Mouse (Mus musculus): ENCODE measurements around the gene Tcte2. TPM values are rescaled to one million over a fixed set of nuclear protein-coding genes. Genes with fewer than 3 reads are reported as not detected.
A peak's percentile ranks its signal among the peaks of the same experiment; 100 is the strongest.

Gene Tcte2
- polyA plus RNA-seq, 1 experiment = 0.60 TPM

DNA sequence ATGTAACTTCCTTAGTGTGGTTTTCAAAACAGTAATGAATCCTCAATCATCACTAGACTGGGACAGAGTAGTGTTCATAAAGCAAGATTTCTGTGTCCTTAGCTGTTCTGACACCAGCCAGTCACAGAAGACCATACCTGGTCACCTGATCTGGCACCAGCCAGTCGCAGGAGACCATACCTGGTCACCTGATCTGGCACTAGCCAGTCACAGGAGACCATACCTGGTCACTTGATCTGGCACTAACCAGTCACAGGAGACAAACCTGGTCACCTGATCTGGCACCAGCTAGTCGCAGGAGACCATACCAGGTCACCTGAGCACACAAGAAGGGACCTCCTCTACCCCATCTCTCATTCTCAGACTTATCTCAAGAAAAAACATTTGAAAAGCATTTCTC, 66.4 kb downstream of the Tcte2 start:
- TF ChIP-seq CTCF (IDR thresholded peaks at IDR 0.05; ENCODE audit: low read depth, low read length) = no peak
- no peak for TF ChIP-seq POLR2A (IDR thresholded peaks at IDR 0.05; ENCODE audit: borderline replicate concordance, low read depth, low read length)
- peaks cover 7% of the 10 kb centered on the region for H3K4me1 ChIP-seq (ENCODE audit: control insufficient read depth, insufficient read depth, low read length)
- no peak overlapping the region for H3K27ac ChIP-seq (ENCODE audit: insufficient read depth, low read depth, low read length)
- H3K4me3 ChIP-seq (ENCODE audit: insufficient read depth, low read length) = no peak overlapping the region

DNA sequence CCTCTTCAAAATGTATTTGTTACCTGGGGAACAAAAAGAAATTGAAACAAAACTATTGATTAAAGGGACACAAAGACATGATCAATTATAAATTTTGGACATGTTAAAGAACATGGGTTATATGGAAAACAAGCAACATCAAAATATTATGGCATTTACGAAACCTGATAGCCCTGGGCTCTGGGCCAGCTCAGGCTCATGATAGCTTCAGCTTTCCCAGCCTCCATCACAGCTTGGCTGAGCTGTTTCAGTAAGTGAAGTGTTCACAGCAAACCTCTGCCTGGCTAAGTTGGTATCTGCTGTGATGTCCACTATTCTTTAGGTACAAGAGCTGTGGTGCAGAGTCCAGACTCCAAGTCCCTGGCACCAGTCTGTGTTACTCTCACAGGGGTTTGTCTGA, 67.4 kb downstream of the Tcte2 start:
- peaks cover 2% of the 10 kb centered on the region; the same call in 1 of the 2 replicates for H3K4me1 ChIP-seq (ENCODE audit: control insufficient read depth, insufficient read depth, low read length)
- TF ChIP-seq POLR2A (IDR thresholded peaks at IDR 0.05; ENCODE audit: borderline replicate concordance, low read depth, low read length) (no peak), CTCF (IDR thresholded peaks at IDR 0.05; ENCODE audit: low read depth, low read length) (no peak)

DNA sequence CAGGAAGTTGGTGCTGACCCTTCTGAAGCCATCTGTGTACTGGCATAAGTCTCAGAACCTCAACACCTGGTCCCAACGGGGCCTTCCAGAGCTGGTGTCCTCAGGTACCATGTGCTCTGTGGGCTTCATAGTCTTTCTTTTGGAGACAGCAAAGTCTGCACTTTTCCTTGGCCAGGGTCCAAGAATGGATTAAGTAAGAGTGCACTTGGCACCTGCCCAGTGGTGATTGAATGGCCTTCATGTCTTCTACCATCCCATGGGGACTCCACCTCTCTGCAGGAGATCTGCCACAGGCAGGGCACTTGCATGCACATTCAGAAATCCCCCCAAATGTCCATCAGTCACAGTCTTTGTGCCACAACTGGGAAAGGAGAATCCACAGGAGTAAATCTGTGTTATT, 74.0 kb downstream of the Tcte2 start:
- no peak overlapping the region for H3K27ac ChIP-seq (ENCODE audit: insufficient read depth, low read depth, low read length)
- peaks cover 40% of the 10 kb centered on the region for H3K4me1 ChIP-seq (ENCODE audit: control insufficient read depth, insufficient read depth, low read length)
- TF ChIP-seq POLR2A (IDR thresholded peaks at IDR 0.05; ENCODE audit: borderline replicate concordance, low read depth, low read length) (no peak), CTCF (IDR thresholded peaks at IDR 0.05; ENCODE audit: low read depth, low read length) (no peak)
- no peak overlapping the region for H3K4me3 ChIP-seq (ENCODE audit: insufficient read depth, low read length)

More for the DNA sequence above, 67.4 kb downstream of the Tcte2 start:
- no peak overlapping the region for H3K27ac ChIP-seq (ENCODE audit: insufficient read depth, low read depth, low read length)
- H3K4me3 ChIP-seq (ENCODE audit: insufficient read depth, low read length) = no peak overlapping the region

DNA sequence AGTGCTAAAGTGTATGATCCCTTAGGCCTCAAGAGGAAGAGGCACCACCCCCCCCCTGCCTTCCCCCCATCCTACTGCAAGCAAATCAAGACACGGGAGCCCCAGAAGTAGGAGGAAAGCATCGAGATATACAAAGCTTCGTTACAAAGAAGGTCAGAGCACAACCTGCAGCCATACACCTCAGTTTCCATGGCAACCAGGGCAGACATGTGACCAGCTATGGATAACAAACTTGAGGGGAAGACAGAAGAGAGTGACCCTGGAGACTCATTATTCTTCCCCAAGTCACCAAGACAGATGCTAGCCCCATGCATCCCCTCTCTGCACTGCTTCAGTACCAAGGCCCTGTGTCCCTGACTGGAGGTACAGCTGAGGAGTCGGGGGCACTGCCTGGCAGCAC, 74.5 kb downstream of the Tcte2 start:
- peaks cover 41% of the 10 kb centered on the region for H3K4me1 ChIP-seq (ENCODE audit: control insufficient read depth, insufficient read depth, low read length)
- no peak for TF ChIP-seq POLR2A (IDR thresholded peaks at IDR 0.05; ENCODE audit: borderline replicate concordance, low read depth, low read length)
- no peak for TF ChIP-seq CTCF (IDR thresholded peaks at IDR 0.05; ENCODE audit: low read depth, low read length)
- no peak overlapping the region for H3K27ac ChIP-seq (ENCODE audit: insufficient read depth, low read depth, low read length)
- H3K4me3 ChIP-seq (ENCODE audit: insufficient read depth, low read length) = no peak overlapping the region

DNA sequence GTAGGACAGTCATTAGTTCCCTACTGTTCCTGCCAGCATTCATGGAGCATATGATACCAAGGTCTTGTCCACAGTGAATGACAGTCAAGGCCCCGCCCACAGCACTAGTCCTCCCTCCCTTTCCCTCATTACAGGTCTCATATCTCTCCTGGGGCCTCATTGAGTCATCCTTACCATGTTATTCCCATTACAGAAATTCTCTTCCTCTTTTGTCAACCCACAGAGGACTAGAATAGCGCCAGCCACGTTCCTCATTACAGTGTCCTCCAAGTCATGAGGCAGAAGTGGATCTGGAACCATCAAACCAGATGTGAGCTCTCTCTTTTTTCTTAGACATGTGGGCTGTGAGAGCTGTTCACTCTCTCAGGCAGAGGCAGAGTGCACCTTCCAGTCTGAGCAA, 76.0 kb downstream of the Tcte2 start:
- no peak overlapping the region for H3K4me3 ChIP-seq (ENCODE audit: insufficient read depth, low read length)
- H3K4me1 ChIP-seq (ENCODE audit: control insufficient read depth, insufficient read depth, low read length) = peaks cover 47% of the 10 kb centered on the region
- TF ChIP-seq POLR2A (IDR thresholded peaks at IDR 0.05; ENCODE audit: borderline replicate concordance, low read depth, low read length) (no peak), CTCF (IDR thresholded peaks at IDR 0.05; ENCODE audit: low read depth, low read length) (no peak)
- H3K27ac ChIP-seq (ENCODE audit: insufficient read depth, low read depth, low read length) = peak overlapping the region; percentile 98

DNA sequence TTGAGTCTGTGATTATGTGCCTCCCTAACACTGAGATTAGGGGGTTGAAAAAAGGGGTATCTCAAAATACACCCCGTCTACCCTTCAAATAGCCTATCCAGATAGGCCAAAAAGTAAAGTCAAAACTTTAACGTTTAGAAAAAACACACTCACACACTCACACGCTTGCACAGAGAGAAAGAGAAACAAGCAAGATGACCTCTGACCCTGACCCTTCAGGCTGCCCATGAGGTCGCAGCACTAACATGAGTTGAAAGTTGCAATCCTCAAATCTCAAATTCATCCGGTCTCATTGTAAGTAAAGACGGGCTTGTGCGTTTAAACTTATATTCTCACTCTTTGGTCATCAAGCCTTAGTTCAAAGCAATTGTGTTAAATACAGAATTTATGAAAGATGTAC, 77.4 kb downstream of the Tcte2 start:
- TF ChIP-seq CTCF (IDR thresholded peaks at IDR 0.05; ENCODE audit: low read depth, low read length) = no peak
- no peak for TF ChIP-seq POLR2A (IDR thresholded peaks at IDR 0.05; ENCODE audit: borderline replicate concordance, low read depth, low read length)
- no peak overlapping the region for H3K4me3 ChIP-seq (ENCODE audit: insufficient read depth, low read length)
- H3K27ac ChIP-seq (ENCODE audit: insufficient read depth, low read depth, low read length) = peak overlapping the region; percentile 66
- peaks cover 46% of the 10 kb centered on the region for H3K4me1 ChIP-seq (ENCODE audit: control insufficient read depth, insufficient read depth, low read length)

DNA sequence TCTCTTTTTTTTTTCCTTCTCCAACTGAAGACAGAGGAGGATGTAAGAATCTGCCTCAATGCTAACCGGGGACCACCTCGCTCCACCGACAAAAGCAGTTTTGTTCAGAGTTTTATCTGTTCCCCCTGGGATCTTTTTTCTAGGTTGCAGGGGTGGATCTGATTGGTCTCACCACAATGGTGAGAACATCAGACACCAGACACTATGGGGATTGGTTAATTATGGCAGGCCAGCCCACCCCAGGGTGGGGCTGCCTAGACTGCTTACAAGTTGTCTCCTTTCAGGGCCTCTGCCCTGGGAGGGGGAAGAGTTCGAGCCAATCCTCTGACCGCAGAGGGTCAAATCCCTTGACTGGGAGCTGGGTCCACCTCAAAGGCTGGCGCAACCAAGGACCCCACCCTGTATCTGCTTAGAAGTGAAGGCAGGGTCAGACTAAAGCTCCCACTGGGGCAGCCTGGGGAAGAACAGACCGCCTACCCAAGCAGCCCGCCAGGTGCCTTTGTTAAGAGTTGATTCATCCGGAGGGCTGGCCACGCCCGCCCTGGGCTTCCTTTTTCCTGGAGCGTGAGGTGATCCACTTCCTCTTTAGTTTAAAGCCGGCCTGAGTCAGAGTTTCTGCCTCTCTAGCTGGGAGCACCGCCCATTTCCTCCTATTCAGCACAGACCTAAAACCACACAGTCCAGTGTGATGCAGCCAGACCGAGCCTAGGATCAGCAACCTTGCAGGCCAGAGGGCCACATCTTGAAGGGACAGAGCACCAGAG, 78.0 kb downstream of the Tcte2 start:
- Histone ChIP-seq H3K4me1 (ENCODE audit: control insufficient read depth, insufficient read depth, low read length) (peaks cover 46% of the 10 kb centered on the region), H3K4me3 (ENCODE audit: insufficient read depth, low read length) (peak overlapping the region; percentile 64), H3K27ac (ENCODE audit: insufficient read depth, low read depth, low read length) (peak overlapping the region; percentile 94)
- TF ChIP-seq CTCF (IDR thresholded peaks at IDR 0.05; ENCODE audit: low read depth, low read length) = no peak
- 0 out of 2 replicates have a peak, but pooled peaks have one; percentile 9 for TF ChIP-seq POLR2A (IDR thresholded peaks at IDR 0.05; ENCODE audit: borderline replicate concordance, low read depth, low read length)

DNA sequence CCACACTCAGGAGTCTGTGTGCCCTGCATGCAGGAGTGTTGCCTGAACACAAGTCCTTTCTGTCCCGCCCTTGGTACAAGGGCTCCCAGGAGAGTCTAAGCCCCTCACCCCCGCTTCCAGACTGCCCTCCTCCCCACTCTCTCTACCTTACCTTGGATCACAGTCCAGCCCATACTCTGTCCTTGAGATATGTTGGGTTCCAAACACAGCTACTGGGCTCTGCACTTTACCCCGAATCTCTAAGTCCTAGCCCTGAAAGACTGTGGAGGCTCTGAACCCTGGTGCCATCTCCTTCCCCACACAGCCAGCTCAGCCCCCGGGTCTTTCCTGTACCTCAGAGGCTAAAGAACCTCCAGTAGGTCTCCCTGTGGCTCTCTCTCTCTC, 78.6 kb downstream of the Tcte2 start:
- peak overlapping the region; percentile 64 for H3K4me3 ChIP-seq (ENCODE audit: insufficient read depth, low read length)
- H3K27ac ChIP-seq (ENCODE audit: insufficient read depth, low read depth, low read length) = peak overlapping the region; percentile 94
- peaks cover 45% of the 10 kb centered on the region for H3K4me1 ChIP-seq (ENCODE audit: control insufficient read depth, insufficient read depth, low read length)
- TF ChIP-seq POLR2A (IDR thresholded peaks at IDR 0.05; ENCODE audit: borderline replicate concordance, low read depth, low read length) (no peak), CTCF (IDR thresholded peaks at IDR 0.05; ENCODE audit: low read depth, low read length) (no peak)

DNA sequence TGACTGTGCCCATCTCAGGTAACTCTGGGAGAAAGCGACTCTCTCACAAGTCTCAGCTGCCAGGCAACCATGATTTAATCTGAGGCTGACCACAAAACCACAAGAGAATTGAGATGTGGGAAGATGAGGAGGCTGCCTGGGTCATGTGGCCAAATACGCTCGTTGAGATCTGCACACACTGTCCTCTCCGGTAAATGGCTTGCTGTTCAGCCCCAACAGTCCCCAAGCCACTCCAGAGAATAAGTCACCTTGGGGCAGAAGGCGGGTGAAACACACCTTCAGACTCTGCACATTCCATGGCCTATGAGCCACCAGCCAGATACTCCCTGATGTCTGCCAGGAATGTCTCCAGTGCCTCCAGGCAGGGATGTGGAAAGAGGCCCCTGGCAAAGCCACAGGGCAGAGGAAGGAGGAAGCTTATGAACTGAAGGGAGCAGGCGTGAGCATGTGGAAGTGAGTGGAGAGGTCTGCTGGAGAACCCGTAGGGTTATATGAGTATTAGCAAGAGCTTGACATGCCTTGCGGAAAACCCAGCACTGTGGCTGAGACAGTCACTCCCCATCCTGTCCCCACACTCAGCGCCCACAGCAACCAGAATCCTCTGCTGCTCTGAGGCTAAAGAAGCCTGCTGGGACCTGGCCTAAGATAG, 79.1 kb downstream of the Tcte2 start:
- Histone ChIP-seq H3K4me3 (ENCODE audit: insufficient read depth, low read length) (peak overlapping the region; percentile 64), H3K4me1 (ENCODE audit: control insufficient read depth, insufficient read depth, low read length) (peaks cover 45% of the 10 kb centered on the region)
- TF ChIP-seq POLR2A (IDR thresholded peaks at IDR 0.05; ENCODE audit: borderline replicate concordance, low read depth, low read length) = no peak
- TF ChIP-seq CTCF (IDR thresholded peaks at IDR 0.05; ENCODE audit: low read depth, low read length) = no peak

DNA sequence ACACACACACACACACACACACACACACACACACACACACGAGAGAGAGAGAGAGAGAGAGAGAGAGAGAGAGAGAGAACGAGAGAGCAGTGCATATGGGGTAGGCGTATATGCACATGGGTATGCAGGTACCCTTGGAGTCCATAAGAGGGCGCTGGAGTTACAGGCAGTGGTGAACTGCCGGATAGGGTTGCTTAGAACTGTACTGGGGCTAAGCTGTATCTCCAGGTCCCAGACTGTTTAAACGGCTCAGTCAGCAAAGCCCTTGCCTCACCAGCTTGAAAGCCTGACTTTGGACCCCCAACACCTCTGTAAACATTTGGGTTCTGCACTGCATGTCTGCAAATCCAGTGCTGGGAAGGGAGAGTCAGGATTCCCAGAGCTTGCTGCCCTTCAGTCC, 79.9 kb downstream of the Tcte2 start:
- peak; percentile 40; the same call in 1 of the 2 replicates for TF ChIP-seq CTCF (IDR thresholded peaks at IDR 0.05; ENCODE audit: low read depth, low read length)
- no peak for TF ChIP-seq POLR2A (IDR thresholded peaks at IDR 0.05; ENCODE audit: borderline replicate concordance, low read depth, low read length)
- no peak overlapping the region for H3K27ac ChIP-seq (ENCODE audit: insufficient read depth, low read depth, low read length)
- H3K4me1 ChIP-seq (ENCODE audit: control insufficient read depth, insufficient read depth, low read length) = peaks cover 37% of the 10 kb centered on the region
- peak overlapping the region; percentile 64 for H3K4me3 ChIP-seq (ENCODE audit: insufficient read depth, low read length)

More for the DNA sequence above, 79.1 kb downstream of the Tcte2 start:
- H3K27ac ChIP-seq (ENCODE audit: insufficient read depth, low read depth, low read length) = peak overlapping the region; percentile 94
